Mouse (Mus musculus): ENCODE results near the gene Arl16. TPM values are rescaled to one million over a fixed set of nuclear protein-coding genes. Genes with fewer than 3 reads are reported as not detected.

Arl16 gene
- polyA plus RNA-seq, 1 experiment: 61.1 TPM

DNA sequence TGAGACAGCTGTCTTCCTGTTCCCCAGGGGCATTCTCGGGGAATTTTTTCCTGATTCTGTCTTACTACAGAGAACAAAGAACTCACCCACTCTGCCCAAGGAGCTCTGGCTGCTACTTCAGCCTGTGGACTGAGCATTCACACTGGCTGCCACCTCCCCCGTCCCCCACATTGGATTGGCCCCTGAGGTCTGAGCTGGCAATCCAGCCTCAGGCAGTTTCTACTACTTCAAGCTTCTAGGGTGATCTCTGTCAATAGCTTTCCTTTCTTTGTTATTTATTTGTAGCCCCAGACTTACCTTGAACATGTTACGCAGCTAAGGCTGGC lies 25.4 kb upstream of the Arl16 start:
- peak overlapping the region; percentile 98 for H3K4me3 ChIP-seq (replicated peaks)
- no peaks in the 10 kb centered on the region for H3K9me3 ChIP-seq
- no peaks in the 10 kb centered on the region for H3K27me3 ChIP-seq (replicated peaks)
- peaks cover 67% of the 10 kb centered on the region for H3K36me3 ChIP-seq (replicated peaks; ENCODE audit: low read length)
- no peak for TF ChIP-seq FLI1 (IDR thresholded peaks at IDR 0.05; ENCODE audit: low read length)
- no peak for TF ChIP-seq GATA1 (IDR thresholded peaks at IDR 0.05; ENCODE audit: borderline replicate concordance, low read length)
- peaks cover 69% of the 10 kb centered on the region for H3K4me1 ChIP-seq

DNA sequence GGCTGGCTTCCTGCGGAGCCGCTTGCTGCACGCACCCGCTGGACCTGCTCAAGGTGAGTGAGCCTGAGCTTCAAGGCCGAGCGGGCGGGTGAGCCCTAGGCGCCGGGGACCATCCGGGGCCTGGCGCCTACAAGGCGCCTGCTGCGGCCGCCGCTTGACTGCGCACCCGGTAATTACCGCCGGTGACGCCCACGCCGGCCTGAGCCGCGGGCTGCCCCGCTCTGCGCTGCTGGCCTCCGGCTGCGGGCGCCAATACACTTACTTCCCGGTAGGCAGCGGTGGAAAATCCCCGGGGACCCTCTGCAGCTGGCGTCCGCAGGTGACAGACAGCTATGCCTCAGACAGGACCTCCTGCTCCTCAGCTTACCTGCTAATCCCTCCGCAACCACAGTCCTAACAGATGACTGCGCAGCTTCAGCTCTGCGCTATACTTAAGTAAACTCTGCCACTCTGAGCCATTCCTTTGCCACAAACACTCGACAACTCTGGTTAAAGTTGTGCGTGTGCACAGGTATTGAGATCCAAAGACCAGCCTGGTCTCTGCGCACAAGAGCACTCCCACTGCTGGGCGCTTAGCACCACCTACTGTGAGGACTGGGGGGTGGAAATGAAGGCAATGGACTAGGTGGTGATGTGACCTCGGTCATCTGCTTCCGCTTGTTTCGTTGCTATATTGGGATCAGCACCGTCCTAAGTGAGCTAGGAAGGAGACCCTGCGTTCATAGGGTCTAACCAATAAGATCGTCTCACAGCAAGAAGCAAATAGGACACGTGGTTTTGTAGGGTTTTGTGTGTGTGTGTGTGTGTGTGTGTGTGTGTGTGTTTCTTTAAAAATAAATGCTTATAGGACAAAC lies 24.8 kb upstream of the Arl16 start:
- Histone ChIP-seq H3K36me3 (replicated peaks; ENCODE audit: low read length) (peaks cover 67% of the 10 kb centered on the region), H3K4me1 (peaks cover 69% of the 10 kb centered on the region)
- no peak for TF ChIP-seq GATA1 (IDR thresholded peaks at IDR 0.05; ENCODE audit: borderline replicate concordance, low read length)
- TF ChIP-seq FLI1 (IDR thresholded peaks at IDR 0.05; ENCODE audit: low read length): no peak

DNA sequence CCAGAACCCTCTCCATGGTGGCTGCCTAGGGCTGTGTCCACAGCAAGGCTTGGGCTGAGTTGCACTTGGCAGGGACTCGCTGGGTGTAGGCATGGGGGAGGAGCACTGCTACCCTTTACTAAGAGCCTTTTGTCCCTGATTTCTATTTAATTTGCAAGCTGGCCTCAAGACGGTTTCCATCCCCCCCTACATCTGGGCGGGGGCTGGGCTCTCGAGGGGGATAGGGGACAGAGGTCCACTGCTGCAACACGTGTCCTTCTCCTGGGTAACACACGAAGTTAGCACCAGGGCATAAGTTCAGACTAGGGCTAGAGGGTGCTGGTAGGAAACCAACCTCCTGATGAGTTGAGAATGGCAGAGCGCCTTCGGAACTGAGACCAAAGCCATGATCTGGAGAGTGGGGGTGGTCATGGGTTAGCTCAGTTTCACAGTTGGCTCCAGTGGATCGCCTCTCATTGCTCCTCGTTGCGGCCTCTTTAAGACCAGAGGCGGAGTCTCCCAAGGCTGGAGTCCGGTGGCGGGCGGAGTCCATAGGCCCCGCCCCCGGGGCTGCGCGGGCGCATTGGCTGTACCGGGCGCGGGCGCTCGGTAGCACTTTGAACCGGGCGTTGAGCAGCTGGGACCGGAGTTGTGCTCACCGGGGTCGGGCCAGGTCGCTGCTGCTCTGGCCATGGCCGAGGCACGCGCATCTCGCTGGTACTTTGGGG lies 24.1 kb upstream of the Arl16 start, which contains the start of gene Slc25a10:
Gene Slc25a10 (plus strand): TSS at position 524 of the 707 bp plus-strand sequence.
- H3K9me3 ChIP-seq: no peaks in the 10 kb centered on the region
- H3K27me3 ChIP-seq (replicated peaks): no peaks in the 10 kb centered on the region
- H3K4me1 ChIP-seq: peaks cover 72% of the 10 kb centered on the region
- peak within 1 kb of the TSS; percentile 98 for H3K4me3 ChIP-seq (replicated peaks)
- TF ChIP-seq GATA1 (IDR thresholded peaks at IDR 0.05; ENCODE audit: borderline replicate concordance, low read length): no peak
- no peak for TF ChIP-seq FLI1 (IDR thresholded peaks at IDR 0.05; ENCODE audit: low read length)
- peaks cover 67% of the 10 kb centered on the region for H3K36me3 ChIP-seq (replicated peaks; ENCODE audit: low read length)

More for the DNA sequence above, 24.8 kb upstream of the Arl16 start:
- Histone ChIP-seq H3K9me3 (no peaks in the 10 kb centered on the region), H3K4me3 (replicated peaks) (peak overlapping the region; percentile 98), H3K27me3 (replicated peaks) (no peaks in the 10 kb centered on the region)

DNA sequence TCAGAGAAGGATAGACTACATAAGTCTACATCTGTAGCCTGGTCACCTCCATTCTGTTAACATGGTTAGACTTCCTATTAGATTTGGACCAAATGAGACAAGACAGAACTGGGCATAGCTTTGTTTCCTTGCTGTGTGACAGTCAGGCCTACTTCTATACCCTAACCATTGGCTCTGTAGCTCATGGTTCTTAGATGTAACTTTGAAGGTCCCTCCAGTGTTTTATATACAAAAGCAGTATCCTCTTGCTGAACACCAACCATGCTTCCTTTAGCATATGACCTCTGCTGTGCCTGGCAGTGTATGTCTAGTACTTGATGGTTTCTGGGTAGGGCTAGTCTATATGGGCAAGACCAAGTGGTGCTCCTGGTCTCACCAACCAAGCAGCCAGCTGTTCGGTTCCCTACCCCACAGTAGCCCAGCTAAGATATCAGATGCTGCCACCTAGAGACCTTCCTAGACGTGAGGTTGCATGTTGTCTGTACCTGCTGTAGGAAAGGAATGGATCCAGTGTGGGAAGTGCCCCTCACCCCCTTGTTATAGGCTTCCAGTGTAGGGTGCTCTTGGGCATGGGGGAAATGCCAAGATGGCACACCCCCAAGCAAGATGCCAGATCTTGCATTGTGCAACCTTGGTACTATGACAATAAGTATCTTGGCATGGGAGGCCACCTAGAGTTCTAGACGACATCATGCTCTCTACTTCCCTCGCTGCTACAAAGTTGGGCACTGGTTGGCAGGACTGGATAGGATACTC lies 23.1 kb upstream of the Arl16 start:
- Histone ChIP-seq H3K27me3 (replicated peaks) (no peaks in the 10 kb centered on the region), H3K4me1 (peaks cover 76% of the 10 kb centered on the region), H3K9me3 (no peaks in the 10 kb centered on the region), H3K36me3 (replicated peaks; ENCODE audit: low read length) (peaks cover 64% of the 10 kb centered on the region), H3K4me3 (replicated peaks) (peak overlapping the region; percentile 98)
- no peak for TF ChIP-seq GATA1 (IDR thresholded peaks at IDR 0.05; ENCODE audit: borderline replicate concordance, low read length)
- TF ChIP-seq FLI1 (IDR thresholded peaks at IDR 0.05; ENCODE audit: low read length): no peak

DNA sequence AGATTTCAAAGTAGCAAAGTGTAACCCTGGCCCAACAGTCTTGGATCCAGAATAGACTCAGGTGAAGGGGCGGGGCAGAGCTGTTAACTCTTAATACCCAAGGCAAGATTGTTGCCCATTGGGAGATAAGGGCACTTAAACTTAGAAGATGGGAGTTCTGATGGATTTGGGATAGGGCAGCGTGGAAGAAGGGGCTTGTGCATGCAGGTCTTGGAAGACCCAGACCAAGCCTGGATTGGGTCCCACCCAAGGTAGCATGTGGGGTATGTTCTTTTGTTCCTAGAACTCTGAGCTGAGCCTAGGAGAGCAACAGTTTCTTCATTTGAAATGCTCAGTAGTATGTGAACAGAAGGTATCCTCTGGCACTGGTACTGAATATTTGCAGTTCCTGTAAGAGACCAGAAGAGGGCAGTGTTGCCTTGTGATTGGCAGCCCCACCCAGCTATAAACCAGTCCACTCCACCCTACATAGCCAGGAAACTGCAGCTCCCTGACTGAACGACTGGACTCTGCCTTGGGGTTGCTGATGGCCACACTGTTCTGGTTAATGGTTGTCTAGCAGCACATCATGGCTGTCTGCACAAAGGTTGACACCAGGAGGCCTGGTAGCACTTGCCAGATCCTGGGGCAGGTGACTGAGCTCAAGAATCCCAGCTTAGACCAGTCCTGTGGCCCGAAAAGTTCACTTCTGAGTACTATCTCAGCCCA lies 21.8 kb upstream of the Arl16 start:
- H3K27me3 ChIP-seq (replicated peaks): no peaks in the 10 kb centered on the region
- peaks cover 51% of the 10 kb centered on the region for H3K36me3 ChIP-seq (replicated peaks; ENCODE audit: low read length)
- no peaks in the 10 kb centered on the region for H3K9me3 ChIP-seq
- peaks cover 78% of the 10 kb centered on the region for H3K4me1 ChIP-seq
- TF ChIP-seq FLI1 (IDR thresholded peaks at IDR 0.05; ENCODE audit: low read length) (no peak), GATA1 (IDR thresholded peaks at IDR 0.05; ENCODE audit: borderline replicate concordance, low read length) (no peak)
- peak overlapping the region; percentile 80 for H3K4me3 ChIP-seq (replicated peaks)

DNA sequence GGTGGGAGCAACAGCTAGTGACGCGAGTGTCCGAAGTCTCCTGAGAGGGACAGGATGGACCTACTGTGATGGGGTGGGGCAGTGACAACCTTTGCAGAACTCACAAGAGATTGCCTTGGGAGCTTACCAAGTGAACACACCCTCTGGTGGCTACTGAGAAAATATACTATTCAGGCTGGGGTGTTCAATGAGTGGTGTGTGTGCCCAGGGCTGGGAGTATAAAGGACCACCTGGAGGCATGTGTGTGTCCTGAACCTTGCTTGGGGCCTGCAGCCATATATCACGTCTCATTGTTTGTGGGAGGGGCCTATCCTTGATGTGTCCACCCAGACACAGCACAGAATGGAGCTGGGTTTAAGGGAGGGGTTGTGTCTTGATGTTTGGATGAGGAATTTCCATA lies 21.1 kb upstream of the Arl16 start:
- Histone ChIP-seq H3K4me1 (peaks cover 78% of the 10 kb centered on the region), H3K36me3 (replicated peaks; ENCODE audit: low read length) (peaks cover 50% of the 10 kb centered on the region), H3K9me3 (no peaks in the 10 kb centered on the region), H3K27me3 (replicated peaks) (no peaks in the 10 kb centered on the region), H3K4me3 (replicated peaks) (no peak overlapping the region)
- TF ChIP-seq GATA1 (IDR thresholded peaks at IDR 0.05; ENCODE audit: borderline replicate concordance, low read length): no peak
- no peak for TF ChIP-seq FLI1 (IDR thresholded peaks at IDR 0.05; ENCODE audit: low read length)

DNA sequence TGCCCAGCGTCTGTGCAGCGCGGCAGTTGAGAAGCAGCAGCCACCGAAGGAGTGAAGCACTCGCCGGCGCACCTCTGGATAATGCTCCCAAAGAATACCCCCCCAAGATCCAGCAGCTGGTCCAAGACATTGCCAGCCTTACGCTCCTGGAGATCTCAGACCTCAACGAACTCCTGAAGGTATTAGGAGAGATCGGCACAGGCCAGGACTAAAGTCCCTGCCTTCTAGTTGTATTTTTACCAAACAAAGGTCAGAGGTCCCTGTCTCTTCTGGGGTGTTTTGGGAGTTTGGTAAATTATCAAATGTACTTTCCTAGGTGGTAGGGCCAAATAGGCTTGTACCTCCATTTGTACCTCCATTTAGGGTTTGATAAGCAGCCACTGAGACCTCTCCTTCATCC lies 17.8 kb upstream of the Arl16 start:
- Histone ChIP-seq H3K9me3 (no peaks in the 10 kb centered on the region), H3K27me3 (replicated peaks) (no peaks in the 10 kb centered on the region), H3K4me3 (replicated peaks) (peak overlapping the region; percentile 99), H3K4me1 (peaks cover 61% of the 10 kb centered on the region), H3K36me3 (replicated peaks; ENCODE audit: low read length) (peaks cover 77% of the 10 kb centered on the region)
- TF ChIP-seq GATA1 (IDR thresholded peaks at IDR 0.05; ENCODE audit: borderline replicate concordance, low read length) (no peak), FLI1 (IDR thresholded peaks at IDR 0.05; ENCODE audit: low read length) (no peak)

DNA sequence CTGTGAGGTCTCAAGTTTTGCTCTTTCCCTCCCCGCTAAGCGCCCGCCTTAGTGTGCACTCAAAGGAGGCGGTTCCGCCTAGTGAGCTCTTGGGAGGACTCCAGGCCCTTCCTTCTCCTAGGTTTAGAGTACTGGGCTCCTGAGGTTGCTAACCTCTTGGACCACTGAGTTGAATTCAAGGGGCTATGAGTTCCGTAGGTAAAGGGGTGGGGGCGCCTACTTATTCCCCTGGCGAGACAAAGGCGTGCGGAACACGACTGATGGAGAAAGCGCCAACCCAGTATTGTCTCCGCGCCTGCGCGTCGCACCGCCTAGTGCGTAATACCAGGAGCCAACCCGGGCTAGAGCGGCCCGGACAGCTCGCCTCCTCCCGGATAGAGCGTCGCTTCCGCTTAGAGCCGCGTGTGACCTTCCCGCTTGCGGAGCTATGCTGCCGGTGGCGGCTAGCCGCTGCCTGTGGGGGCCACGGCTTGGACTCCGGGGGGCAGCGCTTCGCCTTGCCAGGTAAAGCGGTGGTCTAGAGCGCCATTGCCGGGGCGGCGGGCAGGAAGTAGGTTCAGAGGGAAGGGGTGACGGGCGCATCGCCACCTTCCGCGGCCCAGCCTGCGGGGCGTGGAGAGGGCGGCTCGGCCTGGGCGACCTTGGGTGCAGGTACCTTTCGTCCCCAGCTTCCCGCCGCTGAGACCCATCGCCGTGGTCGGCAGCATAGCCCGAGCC lies 17.0 kb upstream of the Arl16 start, which contains the start of gene Mrpl12:
Gene Mrpl12 (plus strand): TSS at position 349 of the 717 bp plus-strand sequence.
- Histone ChIP-seq H3K9me3 (no peaks in the 10 kb centered on the region), H3K4me1 (peaks cover 53% of the 10 kb centered on the region), H3K4me3 (replicated peaks) (peak within 1 kb of the TSS; percentile 99), H3K27me3 (replicated peaks) (no peaks in the 10 kb centered on the region), H3K36me3 (replicated peaks; ENCODE audit: low read length) (peaks cover 80% of the 10 kb centered on the region)
- TF ChIP-seq GATA1 (IDR thresholded peaks at IDR 0.05; ENCODE audit: borderline replicate concordance, low read length) (no peak), FLI1 (IDR thresholded peaks at IDR 0.05; ENCODE audit: low read length) (no peak)

Measured in megakaryocyte, embryonic 14.5 days (primary cell).